Mouse (Mus musculus): ENCODE measurements around the gene Myo1h. TPM values are rescaled to one million over a fixed set of nuclear protein-coding genes. Genes with fewer than 3 reads are reported as not detected.

Myo1h gene
- total RNA-seq, 2 experiments from 2014 or later, result 0.39 TPM; not detected in 1

DNA sequence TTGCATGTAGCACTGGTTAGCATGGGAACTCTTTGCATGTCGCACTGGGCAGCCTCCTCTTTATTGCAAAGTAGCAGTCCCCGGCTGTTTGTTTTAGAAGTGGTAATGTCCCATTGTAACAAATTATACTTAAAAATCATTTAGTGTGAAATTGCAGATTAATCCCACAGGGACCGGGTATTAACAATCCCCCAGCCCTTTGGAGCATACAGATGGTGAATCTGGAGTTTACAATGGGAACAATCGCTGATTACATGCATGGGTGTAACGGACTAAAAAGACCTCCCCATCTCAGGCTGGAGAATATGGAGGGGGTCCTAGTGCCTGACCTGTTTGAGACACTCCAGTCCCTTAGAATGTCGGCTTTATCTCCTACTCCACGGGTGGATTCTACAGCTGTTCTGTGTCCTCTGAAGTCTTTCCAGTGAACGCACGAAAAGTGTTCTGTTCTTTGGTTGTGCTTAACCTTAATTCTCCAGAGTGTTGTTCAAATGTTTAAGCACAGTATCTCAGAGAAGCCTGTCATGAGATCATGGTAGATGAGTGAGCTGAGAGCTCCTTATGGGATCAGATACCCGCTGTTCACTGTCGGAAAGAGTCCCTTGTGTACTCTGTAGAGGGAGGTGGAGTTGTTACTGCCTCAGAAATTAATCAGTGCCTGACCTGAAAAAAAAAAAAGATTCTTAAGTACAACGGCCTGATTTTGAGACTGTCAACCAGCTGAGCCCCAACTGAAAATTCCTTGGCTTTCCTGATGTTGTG, 9.4 kb upstream of the Myo1h start:
- no peak for TF ChIP-seq CTCF (IDR thresholded peaks at IDR 0.05)
- intact Hi-C loops (cut with DNase I), result no loop called here
- no peak for DNase-seq
- H3K27ac ChIP-seq, result no peak overlapping the region
- no peak overlapping the region for H3K4me3 ChIP-seq

DNA sequence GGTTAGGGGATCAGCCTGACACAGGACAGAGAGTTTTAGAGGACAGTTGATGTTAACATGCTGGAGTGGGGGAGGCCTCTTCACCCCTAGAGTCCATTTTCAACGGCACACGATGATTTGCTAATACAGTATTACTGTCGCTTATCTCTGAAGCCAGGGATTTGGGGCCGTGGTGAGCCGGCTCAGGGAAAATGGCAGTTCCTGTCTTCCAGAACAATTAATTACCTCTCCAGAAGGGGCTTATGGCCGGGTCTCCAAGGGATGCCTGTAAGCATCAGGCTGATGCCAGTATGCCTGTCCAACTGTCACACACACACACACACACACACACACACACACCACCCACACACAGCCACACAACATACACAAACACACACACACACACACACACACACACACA, 6.6 kb upstream of the Myo1h start:
- DNase-seq, result no peak
- TF ChIP-seq CTCF (IDR thresholded peaks at IDR 0.05), result no peak
- intact Hi-C loops (cut with DNase I), result no loop called here

DNA sequence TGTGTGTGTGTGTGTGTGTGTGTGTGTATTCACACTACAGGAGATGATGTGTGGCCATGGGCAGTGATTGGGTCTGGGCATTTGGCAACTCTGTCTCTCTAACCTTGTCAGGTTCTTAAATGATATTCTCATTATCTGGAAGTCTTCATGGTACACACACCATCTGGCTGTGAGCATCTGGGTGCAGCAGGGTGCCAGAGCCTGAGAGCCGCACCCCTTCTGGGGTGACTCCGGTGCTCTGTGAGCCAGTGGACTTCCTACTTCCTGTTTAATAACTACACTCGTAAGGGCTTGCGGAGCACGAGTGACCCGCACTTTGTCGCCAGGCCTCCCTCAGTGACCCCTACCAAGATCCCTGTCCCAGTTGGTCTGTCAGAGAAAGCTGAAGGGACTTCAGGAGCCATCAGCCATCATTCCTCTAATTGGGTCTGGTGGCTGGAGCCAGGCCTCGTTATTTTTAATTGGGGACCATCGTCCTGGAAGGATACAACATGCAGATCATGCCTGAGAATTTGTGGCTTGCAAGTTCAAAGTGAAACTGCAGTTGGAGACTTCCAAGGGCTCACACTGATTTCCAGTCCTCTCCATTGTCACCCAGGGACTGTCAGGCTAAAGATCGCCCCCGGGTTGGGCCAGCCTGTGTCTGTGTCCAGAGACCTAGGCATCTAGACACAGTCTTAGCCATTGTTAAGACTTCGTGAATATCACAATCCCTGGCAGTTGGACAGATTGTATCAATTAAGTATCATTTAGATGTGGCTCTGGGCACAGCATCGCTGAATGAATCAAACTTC, 4.2 kb upstream of the Myo1h start:
- Histone ChIP-seq H3K27ac (no peak overlapping the region), H3K4me3 (no peak overlapping the region)
- no peak for TF ChIP-seq CTCF (IDR thresholded peaks at IDR 0.05)
- DNase-seq, result no peak
- intact Hi-C loops (cut with DNase I), result no loop called here

More for the DNA sequence above, 6.6 kb upstream of the Myo1h start:
- Histone ChIP-seq H3K4me3 (no peak overlapping the region), H3K27ac (no peak overlapping the region)

DNA sequence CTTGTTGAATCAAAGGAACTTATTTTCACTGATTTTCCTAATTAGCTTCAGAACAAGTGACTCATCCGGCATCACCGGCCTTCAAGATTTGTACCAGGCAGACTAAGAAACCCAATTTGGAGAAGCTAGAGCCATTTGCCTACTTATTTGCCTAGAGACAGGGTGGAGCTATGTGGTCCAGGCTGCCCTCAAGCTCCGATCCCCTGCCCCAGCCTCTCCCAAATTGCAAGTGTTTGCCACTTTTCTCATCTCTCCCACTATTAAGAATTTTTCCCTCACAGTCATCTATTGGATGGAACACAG, 3.6 kb upstream of the Myo1h start:
- no peak for TF ChIP-seq CTCF (IDR thresholded peaks at IDR 0.05)
- intact Hi-C loops (cut with DNase I), result no loop called here
- Histone ChIP-seq H3K4me3 (no peak overlapping the region), H3K27ac (no peak overlapping the region)
- DNase-seq, result no peak

DNA sequence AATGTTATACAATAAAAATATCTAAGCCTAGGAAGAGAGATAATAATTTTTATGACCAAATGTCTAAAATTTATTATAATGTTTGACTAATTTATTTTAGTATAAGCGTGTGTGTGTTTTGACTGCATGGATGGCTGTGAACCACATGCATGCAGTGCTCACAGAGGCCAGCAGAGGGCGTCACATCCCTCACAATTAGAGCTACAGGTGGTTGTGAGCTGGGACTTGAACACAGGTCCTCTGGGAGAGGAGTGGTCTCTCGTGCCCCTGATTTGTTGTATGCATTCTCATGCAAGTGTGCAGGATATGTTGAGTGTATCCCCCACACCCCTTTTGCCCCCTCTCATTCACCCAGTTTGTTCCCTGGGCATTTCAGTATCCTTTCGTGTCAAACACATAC, 2.9 kb upstream of the Myo1h start:
- Histone ChIP-seq H3K4me3 (no peak overlapping the region), H3K27ac (no peak overlapping the region)
- TF ChIP-seq CTCF (IDR thresholded peaks at IDR 0.05), result peak; percentile 30; the same call in 1 of the 2 replicates
- DNase-seq, result no peak
- intact Hi-C loops (cut with DNase I), result no loop called here

DNA sequence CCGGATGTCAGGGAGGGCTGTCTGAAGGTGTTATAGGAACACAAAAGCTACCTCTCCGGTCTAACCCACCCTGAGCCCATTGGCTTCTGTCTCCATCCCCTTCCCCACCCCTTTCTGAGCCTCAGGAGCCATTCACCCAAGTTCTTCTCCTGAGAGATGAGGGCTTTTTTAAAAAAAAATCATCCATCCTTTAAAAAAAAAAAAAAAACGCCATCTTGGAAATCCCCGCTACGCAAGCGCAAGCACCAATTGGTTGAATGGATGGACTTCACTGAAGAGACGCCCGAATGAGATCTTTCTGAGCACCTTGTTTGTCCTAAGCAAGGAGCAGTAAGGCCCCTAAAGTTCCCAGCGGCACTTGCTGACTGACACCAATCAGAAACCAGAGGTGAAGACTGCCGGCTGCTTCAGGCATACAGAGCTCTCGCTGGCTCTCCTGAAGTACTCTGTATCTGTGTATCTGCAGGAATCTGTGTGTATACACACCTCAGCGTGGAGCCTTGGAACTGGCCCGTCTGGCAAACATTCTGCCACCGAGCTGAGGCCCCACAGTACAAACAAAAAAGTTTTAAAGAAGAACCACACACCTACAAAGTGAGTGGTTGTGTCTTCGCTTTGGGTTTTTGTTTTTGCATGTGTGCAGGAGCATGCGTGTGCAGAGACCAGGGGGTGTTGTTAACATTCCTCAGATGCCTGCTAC, 1.9 kb upstream of the Myo1h start:
- no peak for DNase-seq
- H3K4me3 ChIP-seq, result no peak overlapping the region
- TF ChIP-seq CTCF (IDR thresholded peaks at IDR 0.05), result no peak
- no peak overlapping the region for H3K27ac ChIP-seq
- intact Hi-C loops (cut with DNase I), result no loop called here

DNA sequence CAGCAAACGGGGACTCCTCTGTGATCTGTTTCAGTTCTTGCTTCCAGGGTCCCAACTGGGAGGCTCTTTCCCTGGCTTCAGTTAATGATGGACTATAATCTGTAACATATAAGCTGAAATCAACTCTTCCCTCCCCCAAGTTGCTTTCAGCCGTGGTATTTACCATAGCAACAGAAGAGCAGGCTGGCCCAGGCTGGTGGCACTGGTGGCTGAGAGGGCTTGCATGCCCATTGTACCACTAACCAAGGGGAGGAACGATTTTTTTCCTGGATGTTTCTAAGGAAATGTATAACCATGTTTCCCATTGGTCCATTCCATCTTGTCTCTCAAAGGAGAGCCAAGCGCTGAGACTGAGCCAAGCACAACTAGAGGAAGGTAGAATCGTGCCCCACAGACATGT, 570 bp upstream of the Myo1h start:
- TF ChIP-seq CTCF (IDR thresholded peaks at IDR 0.05), result no peak
- no peak overlapping the region for H3K27ac ChIP-seq
- intact Hi-C loops (cut with DNase I), result no loop called here
- H3K4me3 ChIP-seq, result no peak overlapping the region
- no peak for DNase-seq

DNA sequence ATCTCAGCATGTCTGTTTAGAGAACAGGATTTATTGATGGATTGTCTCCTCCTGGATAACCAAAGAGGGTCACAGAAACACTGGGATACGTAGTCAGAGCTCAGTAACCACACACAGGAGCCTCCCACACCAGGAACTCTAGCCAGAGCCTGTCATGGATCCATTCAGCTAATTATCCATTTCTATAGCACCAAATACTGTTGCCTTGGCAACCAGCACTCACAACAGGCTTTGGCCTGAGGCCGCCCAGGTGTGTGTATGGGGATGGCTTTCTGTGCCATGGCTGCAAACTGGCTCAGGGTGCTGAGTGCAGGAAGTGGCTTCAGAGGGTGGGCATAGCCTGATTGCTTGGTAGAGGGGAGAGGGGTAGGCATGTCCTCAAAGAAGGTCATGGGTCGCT, 1.0 kb downstream of the Myo1h start:
- Histone ChIP-seq H3K27ac (no peak overlapping the region), H3K4me3 (no peak overlapping the region)
- intact Hi-C loops (cut with DNase I), result no loop called here
- DNase-seq, result no peak
- no peak for TF ChIP-seq CTCF (IDR thresholded peaks at IDR 0.05)

DNA sequence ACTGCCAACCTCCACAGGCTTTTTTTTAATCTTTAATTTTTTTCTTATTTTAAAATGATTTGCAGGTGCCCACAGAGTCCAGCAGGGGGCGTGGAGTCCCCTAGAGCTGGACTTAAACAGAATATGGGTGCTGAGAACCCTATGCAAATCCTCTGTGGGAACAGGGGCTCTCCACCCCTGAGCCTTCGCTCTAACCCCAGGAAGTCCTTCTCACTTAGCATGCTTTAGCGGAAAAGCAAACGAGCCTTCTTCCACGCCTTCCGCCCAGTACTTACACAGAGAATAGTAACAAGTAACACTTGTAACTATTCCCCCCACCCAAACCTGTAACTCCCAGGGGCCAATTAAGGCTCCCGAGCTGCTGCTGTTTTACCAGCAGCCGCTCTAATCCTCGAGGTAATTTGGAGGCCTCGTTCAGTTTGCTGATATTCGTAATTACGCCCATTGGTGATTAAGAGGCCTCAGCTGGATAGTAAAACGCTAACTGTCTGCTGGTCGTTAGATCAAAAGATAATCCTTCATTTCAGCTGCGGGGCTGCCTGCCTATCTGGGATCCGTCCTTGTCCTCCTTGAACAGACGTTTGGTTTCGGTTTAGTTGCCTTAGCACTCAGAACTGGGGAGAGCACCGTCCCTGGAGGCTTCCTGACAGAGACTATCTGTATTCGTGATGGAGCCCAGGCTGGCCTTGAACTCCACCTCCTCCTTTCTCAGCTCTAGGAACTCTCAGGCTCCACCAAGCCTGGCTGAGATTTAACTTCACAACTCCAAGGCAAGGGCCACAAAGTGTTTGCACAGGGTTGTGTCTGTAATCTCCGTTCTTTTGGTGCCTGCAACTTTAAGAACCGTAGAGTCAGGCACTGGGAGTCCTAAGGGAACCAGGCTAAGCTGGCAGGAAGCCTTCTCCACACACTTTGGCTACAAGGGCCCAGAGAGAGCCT, 8.0 kb downstream of the Myo1h start:
- DNase-seq, result peak; percentile 46
- peak overlapping the region; percentile 31 for H3K27ac ChIP-seq
- peak overlapping the region; percentile 57 for H3K4me3 ChIP-seq
- TF ChIP-seq CTCF (IDR thresholded peaks at IDR 0.05), result peak; percentile 58
- intact Hi-C loops (cut with DNase I), result no loop called here

DNA sequence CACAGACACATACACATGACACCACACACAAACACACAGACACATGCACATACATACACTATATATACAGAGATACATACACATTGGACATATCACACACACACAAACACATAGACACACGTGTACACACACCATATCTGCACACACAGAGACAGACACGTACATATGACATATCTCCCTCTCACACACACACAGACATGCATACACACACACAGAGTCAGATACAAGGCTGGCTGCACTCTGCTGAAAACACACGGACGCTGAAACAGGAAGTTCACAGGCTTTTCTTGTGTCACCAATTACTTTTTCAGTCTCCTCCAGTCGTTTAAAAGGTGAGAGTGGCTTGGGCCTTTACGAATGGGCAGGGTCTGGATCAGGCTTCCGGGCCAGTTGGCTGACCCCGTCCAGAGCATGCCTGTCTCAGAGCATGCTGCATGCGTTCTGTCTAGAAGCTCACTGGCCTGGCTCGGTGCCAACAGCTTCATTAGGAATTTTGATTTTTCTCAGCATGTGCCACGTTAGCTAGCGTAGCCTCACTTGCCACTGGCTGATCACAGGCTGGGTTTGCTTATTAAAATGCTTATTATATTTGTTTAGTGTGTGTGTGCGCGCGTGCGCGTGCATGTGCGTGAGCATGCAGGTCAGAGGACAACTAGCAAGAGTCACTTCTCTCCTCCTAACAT, 9.4 kb downstream of the Myo1h start:
- intact Hi-C loops (cut with DNase I), result no loop called here
- Histone ChIP-seq H3K4me3 (no peak overlapping the region), H3K27ac (no peak overlapping the region)
- no peak for DNase-seq
- TF ChIP-seq CTCF (IDR thresholded peaks at IDR 0.05), result no peak

DNA sequence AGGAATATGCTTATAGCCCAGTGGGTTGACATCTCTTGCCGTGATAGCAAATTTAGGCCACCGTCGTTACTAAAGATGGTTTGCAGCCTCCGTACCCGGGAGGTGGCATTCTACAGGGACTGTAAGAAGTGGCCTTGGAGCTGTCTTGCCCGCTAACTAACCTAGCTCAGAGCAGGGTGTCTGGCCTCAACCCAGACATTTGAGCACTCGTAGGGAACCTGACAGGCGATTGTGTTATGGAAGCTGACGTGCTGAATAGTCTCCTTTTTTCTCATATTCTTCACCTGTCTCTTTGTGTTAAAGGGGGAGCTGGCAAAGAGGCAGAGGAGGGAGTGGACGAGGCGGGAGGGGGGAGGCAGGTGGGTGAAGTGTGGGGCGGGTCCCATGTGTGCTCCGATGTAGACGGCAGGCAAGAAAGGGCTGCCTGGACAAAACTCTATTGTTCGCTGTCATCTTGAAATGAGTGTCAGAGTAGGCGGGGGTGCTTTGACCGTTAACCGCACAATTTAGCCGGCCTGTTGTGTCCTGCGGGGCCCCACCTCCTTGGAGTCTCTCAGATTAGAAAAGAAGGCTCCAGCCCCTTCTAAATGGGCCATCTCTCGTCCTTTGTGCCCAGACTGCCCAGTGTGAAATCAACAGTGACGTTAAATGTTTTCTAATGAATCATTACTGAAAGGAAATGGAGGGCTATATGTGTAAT, 10.3 kb downstream of the Myo1h start:
- intact Hi-C loops (cut with DNase I), result no loop called here
- no peak for DNase-seq
- no peak for TF ChIP-seq CTCF (IDR thresholded peaks at IDR 0.05)
- Histone ChIP-seq H3K4me3 (no peak overlapping the region), H3K27ac (no peak overlapping the region)
